Mouse (Mus musculus): ENCODE data around the gene Skp2.
"Not testable (repeated sequence)": the region's sequence is repeated elsewhere in the genome, so short reads cannot be mapped to it uniquely, and the experiment has no call there.

Skp2 gene

DNA sequence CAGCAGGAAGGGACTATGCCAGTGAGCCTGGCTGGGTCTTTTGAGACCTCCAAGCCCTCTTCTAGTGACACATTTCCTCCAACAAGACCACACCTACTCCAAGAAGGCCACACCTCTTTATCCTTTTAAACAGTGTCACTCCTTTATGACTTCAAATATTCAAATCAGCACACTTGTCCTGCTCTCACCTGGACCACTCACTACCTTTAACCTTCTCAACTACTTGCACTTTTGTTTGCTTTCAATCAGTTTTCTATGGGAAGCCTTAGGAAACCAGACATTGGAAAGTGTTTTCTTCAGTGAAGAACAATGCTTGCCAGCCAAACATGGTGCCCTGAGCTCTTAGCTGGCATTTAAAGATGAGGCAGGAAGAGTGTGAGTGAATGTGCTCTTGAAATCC lies at the start of gene Skp2:
Gene Skp2, minus strand, starts transcription at position 101 of the 400 bp plus-strand sequence.
- no peak for DNase-seq

DNA sequence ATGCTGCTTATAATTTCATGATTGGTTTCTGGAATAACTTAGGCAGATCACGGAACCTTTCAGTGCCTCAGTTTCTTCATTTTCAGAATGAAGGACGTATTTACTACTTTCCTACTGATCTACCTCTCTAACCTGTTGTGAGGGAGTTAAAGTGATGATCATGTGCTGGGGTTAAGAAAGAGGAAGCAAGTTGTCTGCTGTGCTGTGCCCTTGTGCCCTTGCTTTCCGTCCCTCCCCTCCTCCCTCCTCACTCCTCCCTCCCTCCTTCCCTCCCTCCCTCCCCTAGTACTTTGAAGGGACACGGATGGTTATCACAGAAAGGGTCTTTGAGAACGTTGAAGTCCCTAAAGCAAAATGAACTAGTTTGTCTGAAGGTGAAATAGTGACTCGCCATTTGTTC lies 43.2 kb upstream of the Skp2 start:
- no peak for DNase-seq

DNA sequence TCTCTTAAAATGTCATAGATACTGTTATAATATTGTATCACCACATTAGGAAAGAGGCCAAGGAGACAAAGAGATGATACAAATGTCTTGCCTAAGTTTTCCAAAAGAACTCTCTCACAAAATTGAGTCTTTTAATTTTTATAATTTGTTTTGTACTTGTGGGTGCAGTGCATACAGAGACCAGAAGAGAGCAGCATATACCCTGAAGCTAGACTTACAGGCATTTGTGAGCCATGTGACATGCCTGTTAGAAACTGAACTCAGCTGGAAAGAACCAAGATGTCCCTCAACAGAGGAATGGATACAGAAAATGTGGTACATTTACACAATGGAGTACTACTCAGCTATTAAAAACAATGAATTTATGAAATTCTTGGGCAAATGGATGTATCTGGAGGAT lies 37.5 kb upstream of the Skp2 start:
- DNase-seq, result not testable (repeated sequence)

DNA sequence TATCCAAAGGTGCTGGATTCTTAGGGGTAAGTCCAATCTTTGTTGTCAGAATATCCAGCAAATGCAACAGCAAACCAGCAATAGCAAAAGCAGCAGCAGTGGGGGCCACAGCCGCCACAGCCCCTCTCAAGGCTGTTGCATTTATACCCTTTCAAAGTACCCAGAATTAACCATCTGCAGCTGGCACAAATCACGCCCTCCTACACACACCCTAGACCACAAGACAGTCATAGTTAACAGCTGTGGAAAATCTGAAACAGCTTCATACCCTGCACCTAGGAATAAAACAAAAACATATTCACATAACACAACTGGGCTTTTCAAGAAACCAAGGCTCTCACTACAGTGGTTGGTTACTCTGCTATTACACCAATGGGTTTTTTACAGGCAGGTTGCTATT lies 34.6 kb upstream of the Skp2 start:
- DNase-seq, result no peak

DNA sequence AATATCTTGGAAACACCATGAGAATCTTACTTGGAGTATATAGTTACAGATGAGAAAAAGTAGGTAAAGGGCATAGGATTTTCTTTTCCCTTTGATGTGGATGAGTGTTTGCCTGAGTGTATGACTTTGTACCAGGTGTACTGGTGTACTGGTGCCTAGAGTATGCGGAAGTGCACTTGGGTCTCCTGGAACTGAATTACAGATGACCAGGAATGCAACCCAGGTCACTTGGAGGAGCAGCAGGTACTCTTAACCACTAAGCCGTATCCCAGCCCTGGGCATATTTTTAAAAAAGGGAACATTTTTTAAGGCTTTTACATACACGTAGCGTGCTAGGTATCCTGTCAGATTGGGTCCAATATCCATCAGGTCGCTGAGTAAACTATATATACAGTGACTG lies 28.8 kb upstream of the Skp2 start:
- DNase-seq, result no peak

DNA sequence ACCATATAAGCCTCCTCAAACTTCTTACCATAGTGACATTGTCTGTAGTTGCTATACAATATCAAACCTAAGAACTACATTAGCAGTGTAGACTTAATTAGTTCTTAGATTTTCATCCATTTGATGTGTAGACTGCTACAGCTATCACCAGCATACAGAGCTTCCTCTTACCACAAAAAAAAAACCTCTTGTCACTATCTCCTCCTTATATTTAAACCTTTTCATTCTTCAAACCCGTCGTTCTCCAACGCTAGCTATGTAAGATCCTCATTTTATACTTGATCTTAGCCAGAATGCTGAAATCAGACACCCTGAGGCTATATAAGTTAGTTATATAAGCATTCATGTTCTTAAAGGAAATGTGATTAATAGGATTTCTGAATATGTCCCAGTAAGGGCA lies 21.8 kb upstream of the Skp2 start:
- DNase-seq, result no peak

DNA sequence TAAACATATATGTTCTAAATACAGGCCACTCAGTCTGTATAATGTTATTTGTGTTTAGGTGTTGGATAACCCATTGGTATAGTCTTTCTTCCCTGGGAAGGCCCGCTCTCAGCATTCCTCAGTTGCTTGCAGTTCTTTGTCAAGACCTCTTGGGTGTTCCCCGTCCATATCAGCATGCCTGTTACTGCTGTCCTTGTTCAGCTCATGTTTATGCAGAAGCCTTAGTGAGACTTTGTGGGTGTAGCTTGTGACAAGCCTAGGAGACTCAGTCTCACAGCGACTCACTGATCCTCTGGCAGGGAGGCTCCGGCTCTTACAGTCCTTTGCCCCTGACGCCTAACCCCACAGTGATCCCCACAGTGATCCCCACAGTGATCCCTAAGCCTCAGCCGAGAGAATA lies 8.9 kb upstream of the Skp2 start:
- DNase-seq, result no peak

DNA sequence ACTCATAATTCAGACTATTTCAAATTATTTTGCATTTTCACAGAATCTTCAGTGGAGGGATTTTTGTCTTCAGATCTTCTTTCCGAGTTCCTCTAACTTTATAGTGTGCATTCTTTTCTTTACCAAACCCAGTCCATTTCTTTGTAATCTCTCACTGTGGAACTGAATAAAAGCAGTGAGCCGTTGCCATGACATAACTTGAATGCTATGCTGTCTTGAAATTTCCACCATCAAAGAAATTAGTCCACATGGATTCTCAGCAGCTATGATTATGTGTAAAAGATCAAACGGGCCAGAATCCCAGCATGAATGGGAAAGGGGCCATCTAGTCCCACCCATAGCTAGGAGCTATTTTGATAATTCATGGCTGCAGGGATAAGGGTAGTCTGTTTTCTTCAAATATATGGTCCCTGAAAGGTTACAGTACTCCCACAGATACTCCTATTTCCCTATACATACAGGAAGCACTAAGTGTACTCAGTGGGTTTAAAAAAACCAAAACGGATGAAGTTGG lies 7.4 kb upstream of the Skp2 start:
- DNase-seq, result no peak

DNA sequence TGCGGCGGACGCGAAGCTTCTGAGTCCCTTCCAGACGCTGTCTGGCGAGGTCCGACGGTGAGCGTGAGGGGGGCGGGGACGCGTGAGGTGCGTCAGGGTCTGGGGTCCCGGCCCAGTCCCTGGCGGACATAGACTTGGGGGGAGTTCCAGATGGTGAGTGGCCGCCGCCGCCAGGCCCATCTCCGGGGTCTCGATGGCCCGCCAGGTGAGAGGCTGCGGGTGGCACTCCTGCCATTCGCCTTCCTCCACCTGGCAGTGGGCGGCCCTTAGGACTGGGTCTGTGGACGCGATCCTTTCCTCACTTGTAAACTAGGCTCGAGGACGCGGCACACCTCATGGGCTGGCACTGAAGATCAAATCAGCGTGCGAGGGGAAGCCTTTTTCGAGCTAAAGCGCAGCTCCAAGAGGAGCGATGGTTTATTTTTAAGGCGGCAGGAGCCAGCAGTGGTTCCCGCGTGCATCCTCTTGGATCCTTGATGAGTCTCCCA lies 14.5 kb downstream of the Skp2 start:
- DNase-seq, result peak; percentile 45 to 66

DNA sequence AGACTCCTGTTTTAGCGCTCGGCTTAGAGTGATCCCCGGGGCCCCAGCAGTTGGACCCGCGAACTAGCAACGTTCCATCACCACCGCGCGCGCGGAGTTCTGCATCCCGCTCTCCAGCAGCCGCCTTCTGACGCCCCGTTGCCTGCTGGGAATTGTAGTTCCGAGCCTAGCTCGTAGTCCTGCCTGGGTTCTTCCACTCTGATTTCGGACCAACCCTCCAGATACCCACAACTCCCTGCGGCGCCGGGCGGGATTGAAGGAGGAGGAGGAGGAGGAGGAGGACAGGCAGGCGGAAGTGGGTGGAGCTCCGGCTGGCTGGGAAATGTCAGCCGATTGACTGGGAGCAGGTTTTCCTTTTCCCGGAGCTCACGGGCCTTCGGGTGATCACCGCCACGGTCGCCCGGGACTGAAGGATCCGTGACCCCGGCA lies 15.0 kb downstream of the Skp2 start, which contains the start of gene Lmbrd2:
Gene Lmbrd2, plus strand, starts transcription at position 299 of the 429 bp plus-strand sequence.
- peak; percentile 97 to 98 for DNase-seq

DNA sequence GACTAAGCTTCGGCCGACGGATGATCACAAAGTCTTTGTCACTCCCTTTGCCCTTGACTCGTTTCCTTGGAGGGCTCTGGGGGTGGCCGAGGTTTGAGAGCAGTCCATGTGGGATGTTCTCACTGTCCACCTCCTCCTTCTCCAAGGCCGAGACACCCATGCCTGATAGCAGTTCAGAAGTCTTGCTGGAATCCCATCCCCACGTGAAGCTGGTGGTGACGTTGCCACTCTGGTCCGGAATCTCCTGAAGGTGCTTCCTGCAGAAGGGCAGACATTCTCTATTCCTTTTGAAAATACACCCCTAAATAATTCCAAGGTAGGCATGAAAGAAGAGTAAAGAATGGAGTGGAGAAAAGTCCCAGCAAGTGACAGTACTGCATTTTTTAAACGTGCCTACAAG lies 15.8 kb downstream of the Skp2 start:
- no peak for DNase-seq

DNA sequence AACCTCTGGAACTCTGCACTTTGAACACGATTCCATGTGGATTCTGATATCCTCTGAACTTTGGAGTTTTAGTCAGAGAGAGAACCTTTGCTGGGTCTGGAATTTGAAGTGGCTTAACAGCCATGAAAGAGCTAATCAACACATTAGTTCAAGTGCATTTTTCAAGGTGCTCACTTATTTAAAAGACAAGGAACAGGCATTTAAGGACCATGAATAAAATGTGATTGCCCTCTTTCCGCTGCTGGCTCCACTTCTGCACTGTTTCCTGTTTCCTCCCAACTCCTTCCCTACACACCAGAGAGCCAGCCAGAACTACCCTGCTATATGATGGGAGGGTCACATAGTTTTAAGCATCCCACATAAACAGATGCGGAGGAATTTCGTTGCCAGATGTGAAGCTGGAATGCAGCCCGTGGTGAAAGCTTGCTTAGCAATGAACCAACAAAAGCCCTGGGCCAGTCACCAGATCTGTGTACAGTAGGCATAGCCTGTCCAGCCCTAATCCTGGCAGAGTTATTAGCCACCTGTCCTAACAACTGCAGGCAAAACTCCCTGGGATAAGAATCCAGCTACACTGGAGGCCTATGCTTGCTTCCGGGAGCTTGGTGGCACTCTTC lies 20.2 kb downstream of the Skp2 start:
- no peak for DNase-seq

DNA sequence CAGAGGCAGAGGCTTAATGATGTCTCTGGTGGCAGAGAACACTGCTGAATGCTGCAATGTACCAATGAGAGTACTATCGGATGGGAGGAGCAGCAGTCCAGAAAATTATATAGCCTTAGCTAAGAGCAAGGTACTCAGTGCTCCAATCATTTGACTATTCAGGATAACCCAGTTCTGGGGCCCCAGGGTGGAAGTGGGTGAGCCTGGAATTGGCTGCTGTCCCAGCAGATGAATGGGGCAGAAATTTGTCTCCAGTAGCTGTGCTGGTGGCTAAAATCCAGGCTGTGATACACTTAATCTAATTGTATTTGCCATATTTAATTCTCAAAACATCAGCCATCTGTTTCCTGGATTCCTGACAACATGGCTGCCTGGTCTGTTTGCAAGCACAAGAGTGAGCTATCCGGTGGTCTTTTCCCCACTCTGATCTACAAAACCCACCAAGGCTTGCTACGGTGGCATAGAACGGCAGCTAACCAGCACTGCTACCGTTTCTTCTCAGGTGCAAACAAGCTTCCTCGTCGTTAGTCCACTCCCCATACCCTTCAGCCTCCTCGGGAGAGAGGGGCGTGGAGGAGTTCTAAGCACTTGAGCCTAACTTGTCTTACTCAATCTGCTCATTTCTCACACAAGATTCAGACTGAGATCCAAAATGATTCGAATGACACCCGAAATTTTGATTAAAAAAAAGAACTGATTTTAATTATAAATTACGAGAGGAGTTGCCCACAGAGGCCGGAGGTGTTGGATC lies 22.4 kb downstream of the Skp2 start:
- DNase-seq, result no peak

DNA sequence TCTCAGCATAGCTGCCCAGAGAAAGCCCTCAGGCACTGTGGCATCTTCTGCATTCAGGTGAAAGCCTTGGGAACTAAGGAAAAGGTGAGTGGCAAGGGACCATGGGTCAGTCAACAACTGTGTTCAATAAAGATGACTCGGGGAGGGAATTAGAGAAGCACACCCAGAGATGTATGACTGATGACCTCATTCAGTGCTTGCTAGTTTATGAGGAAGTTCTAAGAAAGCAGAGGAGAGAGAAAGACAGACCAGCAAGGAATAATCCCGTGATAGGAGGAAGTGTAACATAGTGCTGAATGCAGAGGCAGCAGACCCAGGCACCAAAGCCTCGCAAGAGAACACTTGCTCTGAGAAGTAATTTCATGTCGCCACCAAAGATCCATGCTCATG lies 23.7 kb downstream of the Skp2 start:
- DNase-seq, result no peak

DNA sequence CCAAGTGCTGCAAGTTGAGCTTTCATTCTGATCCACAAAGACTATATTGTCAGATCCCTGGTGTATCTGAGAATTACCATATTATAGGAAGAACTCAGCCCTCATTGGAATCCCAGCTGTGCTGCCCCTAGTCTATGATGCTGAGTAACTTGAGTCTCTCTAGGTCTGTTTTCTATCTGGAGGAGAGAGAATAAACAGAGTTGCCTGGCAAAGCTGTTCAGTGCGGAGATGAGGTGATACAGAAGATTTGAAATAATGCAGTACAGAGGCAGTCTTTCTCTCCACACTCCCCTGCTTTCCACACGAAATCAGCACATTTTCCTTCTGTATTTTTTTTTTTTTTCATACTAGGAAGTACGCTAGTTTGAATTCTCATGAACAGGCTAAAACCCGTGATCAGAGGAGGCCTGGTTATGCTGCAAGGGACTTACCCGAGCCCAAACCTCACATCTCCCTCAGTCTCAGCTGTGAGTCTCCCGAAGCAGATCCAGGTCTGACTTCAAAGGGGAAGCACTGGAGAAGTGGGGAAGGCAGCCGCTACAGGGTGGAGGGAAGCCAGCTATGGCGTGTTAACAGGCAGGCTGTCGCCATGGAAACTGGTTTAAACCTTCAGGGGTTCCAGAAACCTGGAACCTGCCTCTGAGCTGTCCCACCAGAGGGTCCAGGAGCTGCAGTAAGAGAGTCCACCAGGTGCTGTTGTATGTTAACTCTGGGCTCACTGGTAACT lies 24.3 kb downstream of the Skp2 start:
- DNase-seq, result no peak

DNA sequence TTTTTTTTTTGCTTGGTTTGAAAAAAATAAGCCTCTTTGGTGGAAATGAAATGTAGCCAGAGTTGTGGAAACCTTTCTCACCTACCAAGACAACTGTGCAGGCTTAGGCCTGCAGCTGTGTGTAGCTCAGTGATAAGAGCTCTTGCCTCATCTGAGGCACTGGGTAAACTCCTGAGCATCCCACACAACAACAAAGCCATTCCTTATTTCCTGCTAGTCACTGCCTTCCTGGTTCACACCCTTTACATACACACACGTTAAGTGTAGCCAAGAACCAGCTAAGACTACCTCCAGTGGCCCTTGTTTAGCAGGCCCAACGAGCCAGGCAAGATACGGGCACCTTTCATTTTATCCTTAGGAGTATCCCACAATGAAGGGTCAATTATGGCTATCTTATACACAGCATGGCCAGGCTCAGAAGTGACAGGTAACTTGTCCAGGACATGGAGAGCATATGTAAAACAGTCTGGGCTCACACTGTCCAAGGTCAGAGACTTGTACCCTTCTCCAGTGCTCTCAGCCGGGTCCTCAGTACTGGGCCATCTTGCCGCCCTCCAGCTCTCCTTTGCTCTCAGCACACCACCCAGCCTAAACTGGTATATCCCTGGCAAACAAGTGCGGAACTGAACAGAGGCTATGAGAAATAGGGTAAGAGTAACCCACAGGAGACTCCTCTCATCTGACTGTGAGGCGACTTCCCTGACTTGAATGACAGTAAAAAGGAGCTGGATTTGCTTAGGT lies 28.0 kb downstream of the Skp2 start:
- no peak for DNase-seq

DNA sequence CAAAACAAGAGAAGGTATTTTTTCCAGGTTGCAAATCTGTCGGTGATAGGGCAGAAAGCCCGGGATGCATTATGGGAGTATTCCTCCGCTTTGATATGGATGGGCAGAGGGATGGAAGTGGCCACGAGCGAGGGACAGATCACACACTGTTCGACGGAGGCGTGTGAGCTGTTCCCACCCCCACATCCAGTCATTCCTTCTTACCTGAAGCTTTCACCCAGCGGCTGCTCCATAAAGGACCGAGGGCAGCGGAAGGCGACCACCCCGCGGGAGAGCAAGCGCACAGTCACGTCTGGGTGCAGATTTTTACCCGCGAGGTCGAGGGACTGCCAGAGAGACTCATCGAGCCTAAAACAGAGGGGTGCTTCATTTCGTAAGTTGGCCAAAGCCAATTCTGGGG lies 30.4 kb downstream of the Skp2 start:
- no peak for DNase-seq

DNA sequence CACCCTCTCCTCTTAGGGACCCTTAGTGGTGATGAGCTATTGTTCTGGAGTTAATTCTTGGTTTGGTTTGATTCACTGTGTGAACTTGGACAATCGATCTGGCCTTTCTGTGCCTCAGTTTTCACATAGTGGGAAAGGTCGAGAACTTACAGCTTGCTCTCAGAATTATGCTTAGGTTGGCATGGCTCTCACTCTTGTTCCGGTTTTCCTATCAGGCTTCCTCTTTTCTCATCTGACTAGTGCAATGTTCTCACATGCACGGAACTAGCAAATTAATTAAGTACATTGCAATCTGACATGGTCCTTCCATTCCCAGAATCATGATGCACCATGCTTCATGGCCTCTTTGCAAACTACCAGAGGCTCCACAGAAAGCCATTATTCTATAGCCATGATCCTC lies 32.2 kb downstream of the Skp2 start:
- no peak for DNase-seq

DNA sequence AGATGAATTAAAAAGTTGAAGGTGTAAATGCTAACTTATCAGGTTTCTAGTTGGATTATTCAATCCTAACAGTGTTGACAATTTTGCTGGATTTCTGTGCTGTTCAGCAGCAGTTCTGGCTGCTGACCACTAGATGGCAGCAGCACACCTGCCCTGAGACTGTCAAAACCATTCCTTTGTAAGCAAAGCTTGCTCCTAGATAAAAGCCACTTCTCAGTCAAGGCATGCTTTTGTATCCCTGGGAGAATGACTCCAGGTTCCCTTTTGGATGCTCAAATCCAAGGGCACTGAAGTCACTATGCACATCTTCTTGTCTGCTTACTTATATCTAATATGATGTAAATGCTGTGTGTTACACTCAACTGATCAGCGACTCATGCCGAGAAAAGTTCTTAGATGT lies 35.1 kb downstream of the Skp2 start:
- peak in 1 of 2 experiments; percentile 38 for DNase-seq

DNA sequence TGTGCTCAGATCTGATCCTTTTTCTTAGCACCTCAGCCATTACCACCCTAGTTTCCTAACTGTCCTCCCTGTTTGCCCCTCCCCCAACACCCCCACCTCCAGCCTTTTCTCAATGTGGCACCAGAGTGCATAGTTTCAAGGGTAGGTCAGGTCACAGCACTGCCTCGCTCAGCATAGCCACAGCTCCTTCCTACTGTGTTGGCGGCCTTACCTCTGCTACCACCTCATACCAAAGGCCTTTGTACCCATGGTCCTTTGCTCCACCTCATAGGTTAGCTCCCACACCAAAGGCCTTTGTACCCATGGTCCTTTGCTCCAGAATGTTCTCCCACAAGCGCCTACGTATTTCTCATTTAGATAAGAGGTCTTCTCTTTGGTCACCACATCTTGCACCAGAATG lies 36.4 kb downstream of the Skp2 start:
- no peak for DNase-seq

DNA sequence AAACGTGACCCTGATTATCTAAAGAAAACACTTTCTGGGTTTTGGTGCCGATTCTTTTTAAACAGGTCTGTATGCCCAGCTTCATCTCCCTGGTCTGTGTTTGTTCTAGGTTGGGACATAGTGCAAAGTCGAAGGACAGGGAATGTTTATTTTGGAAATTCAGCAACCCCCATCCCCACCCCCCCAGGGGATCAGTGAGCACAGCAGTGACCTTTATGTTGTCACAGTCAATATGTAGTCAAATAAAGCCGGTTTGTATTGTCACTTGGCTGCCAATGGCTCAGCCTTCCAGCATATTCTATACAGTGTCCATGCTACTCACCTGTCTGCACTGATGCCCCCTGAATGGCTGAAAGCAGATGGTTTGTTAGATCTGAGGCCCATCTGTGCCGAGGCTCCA lies 40.6 kb downstream of the Skp2 start:
- peak in 1 of 2 experiments; percentile 23 for DNase-seq

DNA sequence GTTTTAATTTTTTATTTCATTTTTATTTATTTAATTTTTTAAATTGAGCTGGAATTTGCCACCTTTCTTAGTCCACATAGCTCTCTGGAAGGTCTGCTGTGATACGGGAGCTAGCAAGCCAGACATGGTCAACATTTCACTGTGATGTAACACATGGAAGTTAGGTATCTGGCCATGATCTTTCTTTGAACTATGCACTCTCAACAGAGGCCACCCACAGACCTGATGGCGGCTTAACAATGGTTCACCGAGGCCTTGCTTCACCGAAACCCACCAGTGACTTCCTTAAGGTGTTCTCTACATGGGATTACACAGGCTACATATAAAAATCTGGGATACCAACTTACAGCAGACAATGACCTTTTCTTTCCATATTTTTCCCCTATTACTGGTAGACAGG lies 41.1 kb downstream of the Skp2 start:
- no peak for DNase-seq

DNA sequence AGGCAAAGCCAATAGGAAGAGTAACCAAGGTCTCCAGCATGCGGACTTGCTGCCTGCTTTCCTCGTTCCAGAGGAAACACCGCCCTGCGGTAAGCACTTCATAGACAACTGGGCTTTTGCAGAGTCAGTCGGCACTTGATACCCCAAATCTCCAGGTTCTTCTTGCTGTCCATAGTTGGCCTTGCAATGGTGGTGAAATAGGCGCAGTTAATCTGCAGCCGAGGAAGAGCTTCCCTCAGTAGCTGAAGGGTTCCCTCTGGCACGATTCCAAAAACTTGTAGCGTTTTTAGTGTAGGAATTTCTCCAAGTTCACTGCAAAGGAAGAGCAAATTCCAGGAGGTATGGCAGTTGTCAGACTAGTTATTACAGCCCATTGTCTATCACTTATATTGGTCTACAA lies 41.7 kb downstream of the Skp2 start:
- DNase-seq, result no peak
